Mouse (Mus musculus) cerebellum, adult 2 months (tissue): ENCODE data around the gene Gm20479. TPM values are rescaled to one million over a fixed set of nuclear protein-coding genes. Genes with fewer than 3 reads are reported as not detected.
A peak's percentile ranks its signal among the peaks of the same experiment; 100 is the strongest.

Experiments used
- DNase-seq, 2 experiments: peaks; one replicate each; pipeline ENCODE4 v3.0.0; 2021
- H3K27ac ChIP-seq: fragments of 200-500 bp; 2 replicates; pipeline ENCODE4 v1.5.1; 2012; ENCODE audit warnings: low read length, control low read depth, inconsistent platforms; ENCODE audit not compliant: insufficient read depth
- H3K27me3 ChIP-seq: fragments of 200-500 bp; 2 replicates; pipeline ENCODE4 v1.6.1; 2012; ENCODE audit warnings: inconsistent platforms, mild to moderate bottlenecking, low read length, moderate library complexity; ENCODE audit not compliant: control insufficient read depth, insufficient read depth
- H3K4me1 ChIP-seq: fragments of 200-500 bp; 2 replicates; pipeline ENCODE4 v1.6.1; 2011; ENCODE audit warnings: low read length; ENCODE audit not compliant: control insufficient read depth, insufficient read depth
- H3K4me3 ChIP-seq: fragments of 200-500 bp; replicated peaks from 2 replicates; pipeline ENCODE3; 2011; ENCODE audit warnings: mild to moderate bottlenecking, low read depth, low read length, control low read depth; ENCODE audit not compliant: insufficient read depth
- CTCF ChIP-seq: fragments of 200-500 bp; IDR thresholded peaks from 2 replicates; pipeline ENCODE4 v1.5.1; 2011; ENCODE audit warnings: low read depth, mild to moderate bottlenecking, control low read depth, low read length, moderate library complexity, borderline replicate concordance; ENCODE audit not compliant: insufficient read depth
- POLR2A ChIP-seq: fragments of 200-500 bp; IDR thresholded peaks from 2 replicates; pipeline ENCODE4 v1.6.1; 2011; ENCODE audit warnings: low read length, control low read depth, borderline replicate concordance; ENCODE audit not compliant: insufficient read depth
- WGBS: fragments of 180-500 bp; shearing (Covaris S2); methylation state at CpG from one replicate; pipeline ENCODE4 v1.1.7; 2018; 5-methylcytosine and 5-hydroxymethylcytosine counted together
- polyA plus RNA-seq: library from polyadenylated mRNA; depleted of rRNA; stranded (reverse); fragments of >200 nt; gene quantifications from 2 replicates; pipeline ENCODE4 v1.2.3, GENCODE M21; 2012

Gm20479 gene
- polyA plus RNA-seq, 1 experiment: not detected

GRCm38 (mm10) chr7:27314393-27314792 is 42.8 kb downstream of the Gm20479 start:
- H3K4me1 ChIP-seq: peaks cover 9% of the 10 kb centered on the region
- H3K4me3 ChIP-seq: no peak overlapping the region
- H3K27ac ChIP-seq: no peak overlapping the region
- DNase-seq: no peak
- H3K27me3 ChIP-seq: no peaks in the 10 kb centered on the region
- whole genome bisulfite sequencing: 96% methylated on average over 3 of the region's 3 CpGs
- no peak for TF ChIP-seq CTCF
- TF ChIP-seq POLR2A: no peak

- Histone ChIP-seq H3K27me3 (no peaks in the 10 kb centered on the region), H3K27ac (no peak overlapping the region), H3K4me3 (no peak overlapping the region), H3K4me1 (peaks cover 9% of the 10 kb centered on the region)
- no peak for DNase-seq
- TF ChIP-seq CTCF (no peak), POLR2A (no peak)
- 95% methylated on average over 12 of the region's 12 CpGs for WGBS
Observed at GRCm38 (mm10) chr7:27311651-27312284, 45.5 kb downstream of the Gm20479 start.

- no peak overlapping the region for H3K4me3 ChIP-seq
- no peak overlapping the region for H3K27ac ChIP-seq
- TF ChIP-seq CTCF (no peak), POLR2A (no peak)
- H3K27me3 ChIP-seq: no peaks in the 10 kb centered on the region
- 64% methylated on average over 8 of the region's 8 CpGs for WGBS
- H3K4me1 ChIP-seq: peaks cover 7% of the 10 kb centered on the region
- no peak for DNase-seq
Observed at GRCm38 (mm10) chr7:27310996-27311535, 46.2 kb downstream of the Gm20479 start.

GRCm38 (mm10) chr7:27310306-27310705 is 46.9 kb downstream of the Gm20479 start:
- H3K27me3 ChIP-seq: no peaks in the 10 kb centered on the region
- DNase-seq: peak; percentile 60 to 64
- H3K4me3 ChIP-seq: peak overlapping the region; percentile 25
- TF ChIP-seq POLR2A: no peak
- no peak for TF ChIP-seq CTCF
- WGBS: 8% methylated on average over 17 of the region's 17 CpGs
- H3K27ac ChIP-seq: no peak overlapping the region
- peaks cover 4% of the 10 kb centered on the region; the same call in 1 of the 2 replicates for H3K4me1 ChIP-seq

- H3K4me1 ChIP-seq: peaks cover 4% of the 10 kb centered on the region; the same call in 1 of the 2 replicates
- no peak for DNase-seq
- no peaks in the 10 kb centered on the region for H3K27me3 ChIP-seq
- 76% methylated on average over 3 of the region's 3 CpGs for WGBS
- no peak overlapping the region for H3K4me3 ChIP-seq
- no peak overlapping the region for H3K27ac ChIP-seq
- TF ChIP-seq POLR2A (no peak), CTCF (no peak)
Observed at GRCm38 (mm10) chr7:27309832-27310231, 47.4 kb downstream of the Gm20479 start.

GRCm38 (mm10) chr7:27308821-27309549 is 48.2 kb downstream of the Gm20479 start:
- 21% methylated on average over 28 of the region's 28 CpGs for WGBS

GRCm38 (mm10) chr7:27307551-27307950 is 49.7 kb downstream of the Gm20479 start:
- WGBS: 77% methylated on average over 9 of the region's 9 CpGs
- Histone ChIP-seq H3K4me1 (peaks cover 4% of the 10 kb centered on the region; the same call in 1 of the 2 replicates), H3K27me3 (no peaks in the 10 kb centered on the region), H3K27ac (no peak overlapping the region), H3K4me3 (no peak overlapping the region)
- no peak for DNase-seq
- TF ChIP-seq CTCF: peak; percentile 33; the same call in 1 of the 2 replicates
- TF ChIP-seq POLR2A: no peak

More at GRCm38 (mm10) chr7:27308821-27309549, 48.2 kb downstream of the Gm20479 start:
- no peak for DNase-seq
- no peak for TF ChIP-seq POLR2A
- TF ChIP-seq CTCF: no peak
- no peak overlapping the region for H3K27ac ChIP-seq
- no peak overlapping the region for H3K4me3 ChIP-seq
- peaks cover 4% of the 10 kb centered on the region; the same call in 1 of the 2 replicates for H3K4me1 ChIP-seq
- H3K27me3 ChIP-seq: no peaks in the 10 kb centered on the region
